Mouse (Mus musculus) neural tube, embryonic 12.5 days (tissue): ENCODE data around the gene Ufc1. TPM values are rescaled to one million over a fixed set of nuclear protein-coding genes. Genes with fewer than 3 reads are reported as not detected.

Source experiments
- ATAC-seq: fragments of 200-750 bp; cut with Nextera tagmentation; 2 replicates; pipeline ENCODE4 v1.8.0; 2017; ENCODE audit warnings: low read depth, mild to moderate bottlenecking, moderate TSS enrichment, moderate library complexity; ENCODE audit not compliant: low FRiP score
- H3K27ac ChIP-seq: fragments of 300-500 bp; sonication (generic); 2 replicates; pipeline ENCODE4 v1.5.1; 2016
- H3K27me3 ChIP-seq: fragments of 300-500 bp; sonication (generic); replicated peaks from 2 replicates; pipeline ENCODE4 v1.6.1; 2016; ENCODE audit warnings: mild to moderate bottlenecking
- H3K36me3 ChIP-seq: fragments of 300-500 bp; sonication (generic); 2 replicates; pipeline ENCODE4 v1.6.1; 2016; ENCODE audit warnings: mild to moderate bottlenecking
- H3K4me1 ChIP-seq: fragments of 300-500 bp; sonication (generic); 2 replicates; pipeline ENCODE4 v1.6.1; 2016
- H3K4me2 ChIP-seq: fragments of 300-500 bp; sonication (generic); replicated peaks from 2 replicates; pipeline ENCODE4 v1.6.1; 2016; ENCODE audit warnings: mild to moderate bottlenecking
- H3K4me3 ChIP-seq: fragments of 300-500 bp; sonication (generic); 2 replicates; pipeline ENCODE4 v1.5.1; 2016
- H3K9ac ChIP-seq: fragments of 300-500 bp; sonication (generic); 2 replicates; pipeline ENCODE4 v1.6.1; 2016; ENCODE audit warnings: mild to moderate bottlenecking
- H3K9me3 ChIP-seq: fragments of 300-500 bp; sonication (generic); 2 replicates; pipeline ENCODE4 v1.6.1; 2016; ENCODE audit warnings: mild to moderate bottlenecking
- WGBS: fragments of 180-500 bp; shearing (Covaris S2); methylation state at CpG from one replicate; pipeline ENCODE4 v1.1.7; 2016; 5-methylcytosine and 5-hydroxymethylcytosine counted together
- polyA plus RNA-seq: library from polyadenylated mRNA; unstranded; fragments of >200 nt; fragmentation: Nextera tagmentation; extraction: Ambion mirVana; gene quantifications from 2 replicates; pipeline ENCODE4 v1.2.1, GENCODE M21; 2016

Ufc1 gene
- polyA plus RNA-seq, 1 experiment from 2014 or later, result 105 TPM

GRCm38 (mm10) chr1:171262594-171263130 lies 32.2 kb downstream of the Ufc1 start:
- 13% methylated on average over 8 of the region's 8 CpGs for WGBS

GRCm38 (mm10) chr1:171260316-171260715 lies 34.5 kb downstream of the Ufc1 start:
- Histone ChIP-seq H3K36me3 (peaks cover 4% of the 10 kb centered on the region; the same call in 1 of the 2 replicates), H3K4me3 (no peak overlapping the region), H3K4me1 (no peaks in the 10 kb centered on the region), H3K4me2 (no peak overlapping the region), H3K27me3 (no peaks in the 10 kb centered on the region), H3K27ac (no peak overlapping the region), H3K9ac (no peak overlapping the region), H3K9me3 (no peaks in the 10 kb centered on the region)
- 76% methylated on average over 3 of the region's 3 CpGs for WGBS
- no peak for ATAC-seq

More at GRCm38 (mm10) chr1:171262594-171263130, 32.2 kb downstream of the Ufc1 start:
- Histone ChIP-seq H3K27me3 (no peaks in the 10 kb centered on the region), H3K9me3 (no peaks in the 10 kb centered on the region), H3K27ac (no peak overlapping the region), H3K9ac (peak overlapping the region; percentile 13; the same call in 1 of the 2 replicates), H3K4me3 (no peak overlapping the region; the same call in 1 of the 2 replicates), H3K36me3 (peaks cover 4% of the 10 kb centered on the region; the same call in 1 of the 2 replicates), H3K4me2 (peak overlapping the region; percentile 54), H3K4me1 (no peaks in the 10 kb centered on the region)
- ATAC-seq, result peak; percentile 67

GRCm38 (mm10) chr1:171258921-171259320 lies 35.9 kb downstream of the Ufc1 start:
- no peaks in the 10 kb centered on the region for H3K9me3 ChIP-seq
- 80% methylated on average over 17 of the region's 17 CpGs for WGBS

GRCm38 (mm10) chr1:171257781-171258180 lies 37.0 kb downstream of the Ufc1 start:
- Histone ChIP-seq H3K9me3 (no peaks in the 10 kb centered on the region), H3K27ac (no peak overlapping the region), H3K4me2 (no peak overlapping the region), H3K4me3 (no peak overlapping the region), H3K9ac (no peak overlapping the region), H3K27me3 (no peaks in the 10 kb centered on the region), H3K36me3 (peaks cover 4% of the 10 kb centered on the region; the same call in 1 of the 2 replicates), H3K4me1 (no peaks in the 10 kb centered on the region)
- ATAC-seq, result no peak
- 87% methylated on average over 9 of the region's 9 CpGs for WGBS

More at GRCm38 (mm10) chr1:171258921-171259320, 35.9 kb downstream of the Ufc1 start:
- no peak overlapping the region for H3K9ac ChIP-seq
- no peaks in the 10 kb centered on the region for H3K27me3 ChIP-seq
- no peaks in the 10 kb centered on the region for H3K4me1 ChIP-seq
- no peak overlapping the region for H3K4me3 ChIP-seq
- H3K27ac ChIP-seq, result no peak overlapping the region
- H3K4me2 ChIP-seq, result no peak overlapping the region
- peaks cover 4% of the 10 kb centered on the region; the same call in 1 of the 2 replicates for H3K36me3 ChIP-seq
- no peak for ATAC-seq

- ATAC-seq, result 0 out of 2 replicates have a peak, but pooled peaks have one; percentile 39
- no peak overlapping the region for H3K4me2 ChIP-seq
- H3K27me3 ChIP-seq, result no peaks in the 10 kb centered on the region
- H3K4me1 ChIP-seq, result peaks cover 3% of the 10 kb centered on the region
- 69% methylated on average over 15 of the region's 15 CpGs for WGBS
- H3K27ac ChIP-seq, result no peak overlapping the region
- peaks cover 4% of the 10 kb centered on the region; the same call in 1 of the 2 replicates for H3K36me3 ChIP-seq
- H3K4me3 ChIP-seq, result no peak overlapping the region
- H3K9me3 ChIP-seq, result no peaks in the 10 kb centered on the region
- H3K9ac ChIP-seq, result no peak overlapping the region
Measured at GRCm38 (mm10) chr1:171256937-171257548, 37.8 kb downstream of the Ufc1 start.

GRCm38 (mm10) chr1:171256095-171256818 lies 38.6 kb downstream of the Ufc1 start:
- Histone ChIP-seq H3K4me2 (no peak overlapping the region), H3K4me3 (no peak overlapping the region), H3K9ac (no peak overlapping the region), H3K4me1 (peaks cover 11% of the 10 kb centered on the region), H3K36me3 (peaks cover 4% of the 10 kb centered on the region; the same call in 1 of the 2 replicates), H3K9me3 (no peaks in the 10 kb centered on the region), H3K27ac (no peak overlapping the region), H3K27me3 (no peaks in the 10 kb centered on the region)
- no peak for ATAC-seq
- 92% methylated on average over 24 of the region's 24 CpGs for WGBS

- Histone ChIP-seq H3K9ac (no peak overlapping the region), H3K27ac (no peak overlapping the region), H3K4me3 (no peak overlapping the region), H3K9me3 (no peaks in the 10 kb centered on the region), H3K36me3 (no peaks in the 10 kb centered on the region), H3K27me3 (no peaks in the 10 kb centered on the region), H3K4me1 (peaks cover 43% of the 10 kb centered on the region), H3K4me2 (peak overlapping the region; percentile 58)
- no peak for ATAC-seq
- WGBS, result 60% methylated on average over 17 of the region's 17 CpGs
Measured at GRCm38 (mm10) chr1:171252415-171252814, 42.4 kb downstream of the Ufc1 start.

GRCm38 (mm10) chr1:171251594-171252324 lies 43.1 kb downstream of the Ufc1 start:
- Histone ChIP-seq H3K4me2 (peak overlapping the region; percentile 58), H3K9me3 (no peaks in the 10 kb centered on the region), H3K4me1 (peaks cover 44% of the 10 kb centered on the region), H3K9ac (peak overlapping the region; percentile 9; the same call in 1 of the 2 replicates), H3K27ac (no peak overlapping the region), H3K27me3 (no peaks in the 10 kb centered on the region), H3K36me3 (no peaks in the 10 kb centered on the region), H3K4me3 (peak overlapping the region; percentile 22; the same call in 1 of the 2 replicates)
- 5% methylated on average over 13 of the region's 13 CpGs for whole genome bisulfite sequencing
- no peak for ATAC-seq

GRCm38 (mm10) chr1:171250680-171251593 lies 43.9 kb downstream of the Ufc1 start, which contains the start of gene Ndufs2:
TSS of gene Ndufs2 (minus strand) at chr1:171251388.
- H3K4me3 ChIP-seq, result peak within 1 kb of the TSS; percentile 22
- H3K27me3 ChIP-seq, result no peaks in the 10 kb centered on the region
- 10% methylated on average over 26 of the region's 26 CpGs for WGBS
- no peaks in the 10 kb centered on the region for H3K9me3 ChIP-seq
- H3K4me2 ChIP-seq, result peak within 1 kb of the TSS; percentile 58
- peak within 1 kb of the TSS; percentile 9 for H3K9ac ChIP-seq
- H3K36me3 ChIP-seq, result no peaks in the 10 kb centered on the region
- peaks cover 49% of the 10 kb centered on the region for H3K4me1 ChIP-seq
- no peak within 1 kb of the TSS for H3K27ac ChIP-seq
- ATAC-seq, result 0 out of 2 replicates have a peak, but pooled peaks have one; percentile 6

GRCm38 (mm10) chr1:171249913-171250600 lies 44.8 kb downstream of the Ufc1 start, which contains the start of gene Adamts4:
TSS of gene Adamts4 (plus strand) at chr1:171250421.
- Histone ChIP-seq H3K27ac (no peak within 1 kb of the TSS), H3K4me1 (peaks cover 54% of the 10 kb centered on the region)
- WGBS, result 22% methylated on average over 5 of the region's 5 CpGs

More at GRCm38 (mm10) chr1:171249913-171250600, 44.8 kb downstream of the Ufc1 start, which contains the start of gene Adamts4:
- H3K4me2 ChIP-seq, result peak within 1 kb of the TSS; percentile 58
- H3K36me3 ChIP-seq, result peaks cover 7% of the 10 kb centered on the region
- no peaks in the 10 kb centered on the region for H3K9me3 ChIP-seq
- H3K4me3 ChIP-seq, result peak within 1 kb of the TSS; percentile 22
- no peaks in the 10 kb centered on the region for H3K27me3 ChIP-seq
- no peak for ATAC-seq
- peak within 1 kb of the TSS; percentile 9; the same call in 1 of the 2 replicates for H3K9ac ChIP-seq
